13 mouse cellular contexts compared by ENCODE assay signal in the genomic region with DNA sequence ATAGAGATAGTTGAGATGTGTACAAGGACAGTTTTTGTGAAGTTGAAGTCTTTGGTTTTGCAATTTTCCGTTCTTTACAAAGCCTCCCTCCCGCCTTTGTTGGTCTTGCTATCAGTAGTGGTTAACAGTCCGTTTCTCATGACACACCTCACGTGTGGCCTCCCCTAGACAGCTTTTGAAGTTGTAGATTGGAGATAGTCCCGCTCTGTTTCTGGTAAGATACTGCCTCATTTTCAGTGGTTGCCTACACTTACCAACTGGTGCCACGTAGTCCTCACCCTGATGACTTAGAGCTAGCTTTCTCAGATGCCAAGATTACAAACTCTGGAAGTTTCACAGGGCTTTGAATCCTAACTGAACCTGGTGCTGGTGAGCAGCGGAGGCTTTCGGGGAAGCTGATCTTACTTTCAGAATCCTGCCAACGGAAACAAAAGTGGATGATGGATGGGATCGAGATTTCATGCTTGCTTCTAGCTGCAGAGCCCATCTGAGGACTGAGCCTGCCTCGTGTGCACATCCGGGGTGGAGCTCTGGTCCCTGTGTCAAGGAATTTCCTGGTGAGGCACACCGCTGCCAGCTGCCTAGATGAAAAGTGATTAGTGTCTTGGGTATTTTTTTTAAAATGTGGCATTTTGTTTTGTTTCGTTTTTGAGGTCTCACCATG. TPM values are rescaled to one million over a fixed set of nuclear protein-coding genes. Genes with fewer than 3 reads are reported as not detected.
DNase-seq lines count a peak whose midpoint lies in the region; ATAC-seq and TF ChIP-seq lines count a peak whose summit lies in the region.
"Had no signal": no experiment of that assay in that cellular context is flagged by ENCODE, and none has a peak within 500 bp of the region (broad histone marks: within the 10 kb centered on the region; RNA-seq: fewer than 3 reads in every experiment).

No protein-coding gene starts in this region.

- no peak for TF ChIP-seq CTCF in intestine, postnatal 0 days (IDR thresholded peaks at IDR 0.05; ENCODE audit: low read depth)

- H3K27me3 ChIP-seq in intestine, embryonic 16.5 days (replicated peaks; ENCODE audit: control insufficient read depth, insufficient read depth, low read length): no peaks in the 10 kb centered on the region
- H3K27me3 ChIP-seq in intestine, postnatal 0 days (replicated peaks; ENCODE audit: control insufficient read depth, insufficient read depth, low read length): no peaks in the 10 kb centered on the region
- H3K27me3 ChIP-seq in liver, embryonic 13.5 days: no peaks in the 10 kb centered on the region
- H3K27me3 ChIP-seq: heart, embryonic 12.5 days had no signal

- H3K4me2 ChIP-seq in intestine, embryonic 16.5 days (ENCODE audit: low read depth, low read length): no peak overlapping the region
- no peak overlapping the region for H3K4me2 ChIP-seq in intestine, postnatal 0 days (replicated peaks; ENCODE audit: low read depth)
- peak overlapping the region; percentile 46 for H3K4me2 ChIP-seq in liver, embryonic 13.5 days
- H3K4me2 ChIP-seq: heart, embryonic 12.5 days had no signal

- no peak overlapping the region for H3K27ac ChIP-seq in intestine, embryonic 16.5 days (ENCODE audit: low read length)
- H3K27ac ChIP-seq in intestine, postnatal 0 days (ENCODE audit: low read depth, low read length): no peak overlapping the region
- peak overlapping the region; percentile 71 for H3K27ac ChIP-seq in liver, embryonic 13.5 days
- H3K27ac ChIP-seq: midbrain, embryonic 10.5 days had no signal

- 69% methylated on average over 14 of the region's 14 CpGs for WGBS in intestine, embryonic 16.5 days
- 57% methylated on average over 14 of the region's 14 CpGs for WGBS in intestine, postnatal 0 days
- 27% methylated on average over 14 of the region's 14 CpGs for WGBS in liver, embryonic 13.5 days (ENCODE audit: insufficient replicate concordance)

- no peaks in the 10 kb centered on the region for H3K4me1 ChIP-seq in intestine, embryonic 16.5 days (ENCODE audit: control insufficient read depth, insufficient read depth, low read length)
- H3K4me1 ChIP-seq in intestine, postnatal 0 days (replicated peaks; ENCODE audit: control insufficient read depth, insufficient read depth, low read length): no peaks in the 10 kb centered on the region
- H3K4me1 ChIP-seq in liver, embryonic 13.5 days (replicated peaks): peaks cover 26% of the 10 kb centered on the region
- H3K4me1 ChIP-seq: heart, embryonic 12.5 days; midbrain, embryonic 10.5 days had no signal

- H3K9me3 ChIP-seq in intestine, embryonic 16.5 days (ENCODE audit: control insufficient read depth, low read length): no peaks in the 10 kb centered on the region
- H3K9me3 ChIP-seq in intestine, postnatal 0 days (ENCODE audit: control insufficient read depth): no peaks in the 10 kb centered on the region
- no peaks in the 10 kb centered on the region for H3K9me3 ChIP-seq in liver, embryonic 13.5 days (replicated peaks)
- H3K9me3 ChIP-seq: midbrain, embryonic 10.5 days had no signal

- H3K36me3 ChIP-seq in intestine, embryonic 16.5 days (ENCODE audit: control insufficient read depth, insufficient read depth, low read length): no peaks in the 10 kb centered on the region
- H3K36me3 ChIP-seq in intestine, postnatal 0 days (ENCODE audit: control insufficient read depth, insufficient read depth): no peaks in the 10 kb centered on the region
- H3K36me3 ChIP-seq in liver, embryonic 13.5 days: no peaks in the 10 kb centered on the region
- H3K36me3 ChIP-seq: heart, embryonic 12.5 days; midbrain, embryonic 10.5 days had no signal

- no peak overlapping the region for H3K9ac ChIP-seq in intestine, embryonic 16.5 days (ENCODE audit: low read depth, low read length)
- no peak overlapping the region for H3K9ac ChIP-seq in intestine, postnatal 0 days (ENCODE audit: low read depth, low read length)
- H3K9ac ChIP-seq in liver, embryonic 13.5 days: peak overlapping the region; percentile 10; the same call in 1 of the 2 replicates
- H3K9ac ChIP-seq: heart, embryonic 12.5 days had no signal

- H3K4me3 ChIP-seq in intestine, embryonic 16.5 days (ENCODE audit: low read length): no peak overlapping the region
- H3K4me3 ChIP-seq in intestine, postnatal 0 days (ENCODE audit: low read depth, low read length): no peak overlapping the region
- H3K4me3 ChIP-seq in liver, embryonic 13.5 days (replicated peaks): 0 out of 2 replicates have a peak overlapping the region, but pooled peaks have one; percentile 10
- H3K4me3 ChIP-seq: heart, embryonic 12.5 days; midbrain, embryonic 10.5 days had no signal

- ATAC-seq in intestine, embryonic 16.5 days: 0 out of 2 replicates have a peak, but pooled peaks have one; percentile 42
- no peak for ATAC-seq in intestine, postnatal 0 days
- ATAC-seq in activated CD4-positive, CD25-positive, alpha-beta regulatory T cell, adult 4 months: peak; percentile 81
- peak; percentile 93 for ATAC-seq in liver, embryonic 13.5 days (ENCODE audit: low read depth)

- peak; percentile 47 for DNase-seq in 416B (ENCODE audit: low read depth)
- no peak for DNase-seq in liver, embryonic 13.5 days
- DNase-seq in ovary, postnatal 14 days (ENCODE audit: low spot score): no peak
- DNase-seq in lung, postnatal 25 days (ENCODE audit: low spot score): no peak
- DNase-seq in frontal cortex, adult 2 months (ENCODE audit: extremely low spot score in 1 of 2, low spot score in 1 of 2): no peak
- DNase-seq: lung, adult 18-20 months; right cerebral cortex, postnatal 4 days had no signal

RNA-seq across cellular contexts. Expression of a gene that starts 10.0 kb away (rescaled TPM):
- 3.0 and 4.7 TPM in 2 replicates for polyA plus RNA-seq in intestine, embryonic 16.5 days (2015; fragmentation: Nextera tagmentation; extraction: Ambion mirVana)
- 16.7 and 17.1 TPM in 2 replicates for polyA plus RNA-seq in intestine, postnatal 0 days (2015; fragmentation: Nextera tagmentation; extraction: Ambion mirVana)
- not detected for polyA plus RNA-seq in activated CD4-positive, CD25-positive, alpha-beta regulatory T cell, adult 4 months (2017; shearing (Covaris generic))
- not detected in 2 replicates for polyA plus RNA-seq in liver, embryonic 13.5 days (2015; fragmentation: Nextera tagmentation; extraction: Ambion mirVana)
- 1.00 and 1.1 TPM in 2 replicates for polyA plus RNA-seq in frontal cortex, adult 2 months (2012; rRNA removed)
- polyA plus RNA-seq: heart, embryonic 12.5 days; intestine, embryonic 14.5 days; midbrain, embryonic 10.5 days had no signal

RNA-seq across cellular contexts. Expression of a gene that starts 17.4 kb away (rescaled TPM):
- 16.3 and 23.2 TPM in 2 replicates for polyA plus RNA-seq in intestine, embryonic 16.5 days (2015; fragmentation: Nextera tagmentation; extraction: Ambion mirVana)
- 25.1 and 31.4 TPM in 2 replicates for polyA plus RNA-seq in intestine, postnatal 0 days (2015; fragmentation: Nextera tagmentation; extraction: Ambion mirVana)
- 1 to 10 TPM; 3.0 to 4.1 TPM for polyA plus RNA-seq in activated CD4-positive, CD25-positive, alpha-beta regulatory T cell, adult 4 months (2017; shearing (Covaris generic))
- polyA plus RNA-seq in liver, embryonic 13.5 days (2015; fragmentation: Nextera tagmentation; extraction: Ambion mirVana): 22.6 and 25.1 TPM in 2 replicates
- 37.9 and 45.7 TPM in 2 replicates for polyA plus RNA-seq in frontal cortex, adult 2 months (2012; rRNA removed)

RNA-seq across cellular contexts. Expression of a gene that starts 44.9 kb away (rescaled TPM):
- 2.6 and 2.9 TPM in 2 replicates for polyA plus RNA-seq in intestine, embryonic 16.5 days (2015; fragmentation: Nextera tagmentation; extraction: Ambion mirVana)
- 4.7 and 5.8 TPM in 2 replicates for polyA plus RNA-seq in intestine, postnatal 0 days (2015; fragmentation: Nextera tagmentation; extraction: Ambion mirVana)
- 10 to 100 TPM; 10.6 to 11.1 TPM for polyA plus RNA-seq in activated CD4-positive, CD25-positive, alpha-beta regulatory T cell, adult 4 months (2017; shearing (Covaris generic))
- polyA plus RNA-seq in liver, embryonic 13.5 days (2015; fragmentation: Nextera tagmentation; extraction: Ambion mirVana): 5.7 and 7.1 TPM in 2 replicates
- polyA plus RNA-seq in frontal cortex, adult 2 months (2012; rRNA removed): 128 and 129 TPM in 2 replicates

Comparison
In these comparisons a context has a peak if more than half of its experiments do, and no peak if none do; other contexts are left out.
1. RNA of a gene that starts 44.9 kb away (polyA plus RNA-seq): 128 to 129 TPM in frontal cortex, adult 2 months; 10.6 to 11.1 TPM in activated CD4-positive, CD25-positive, alpha-beta regulatory T cell, adult 4 months, 5.7 to 7.1 TPM in liver, embryonic 13.5 days, 4.7 to 5.8 TPM in intestine, postnatal 0 days and 2.6 to 2.9 TPM in intestine, embryonic 16.5 days; every median in the first group is over 10 times any median in the second.